In genomic region chr2:5039350-5040170, GRCm38 (mm10) we compare ENCODE assay signal across 18 mouse cellular contexts. TPM values are rescaled to one million over a fixed set of nuclear protein-coding genes. Genes with fewer than 3 reads are reported as not detected.
DNase-seq lines count a peak whose midpoint lies in the region; ATAC-seq and TF ChIP-seq lines count a peak whose summit lies in the region.
"Had no signal": no experiment of that assay in that cellular context is flagged by ENCODE, and none has a peak within 500 bp of the region (broad histone marks: within the 10 kb centered on the region; RNA-seq: fewer than 3 reads in every experiment).

No protein-coding gene starts in this region.

- H3K4me3 ChIP-seq in gastrocnemius, adult 2 months = peak overlapping the region; percentile 23; the same call in 1 of the 2 replicates
- no peak overlapping the region for H3K4me3 ChIP-seq in midbrain, embryonic 11.5 days (ENCODE audit: low read depth, low read length)
- H3K4me3 ChIP-seq in midbrain, embryonic 16.5 days (ENCODE audit: low read depth, low read length) = no peak overlapping the region
- H3K4me3 ChIP-seq in small intestine, adult 2 months (ENCODE audit: low read depth, low read length) = no peak overlapping the region
- H3K4me3 ChIP-seq: forebrain, embryonic 12.5 days; heart, embryonic 10.5 days; limb, embryonic 13.5 days; liver, embryonic 15.5 days; midbrain, embryonic 12.5 days; neural tube, embryonic 12.5 days had no signal

- H3K4me2 ChIP-seq in midbrain, embryonic 11.5 days = no peak overlapping the region
- no peak overlapping the region for H3K4me2 ChIP-seq in midbrain, embryonic 16.5 days (ENCODE audit: low read length)
- H3K4me2 ChIP-seq: forebrain, embryonic 12.5 days; limb, embryonic 13.5 days; liver, embryonic 15.5 days; midbrain, embryonic 12.5 days; neural tube, embryonic 12.5 days had no signal

- peak overlapping the region; percentile 93 for H3K27ac ChIP-seq in gastrocnemius, adult 2 months
- H3K27ac ChIP-seq in midbrain, embryonic 11.5 days (ENCODE audit: low read depth, low read length) = no peak overlapping the region
- no peak overlapping the region for H3K27ac ChIP-seq in midbrain, embryonic 16.5 days (ENCODE audit: low read length)
- peak overlapping the region; percentile 84 for H3K27ac ChIP-seq in small intestine, adult 2 months (ENCODE audit: insufficient read depth, low read depth, low read length)
- H3K27ac ChIP-seq: forebrain, embryonic 12.5 days; heart, embryonic 10.5 days; limb, embryonic 13.5 days; liver, embryonic 15.5 days; midbrain, embryonic 12.5 days; neural tube, embryonic 12.5 days had no signal

- peak; percentile 42 for DNase-seq in gastrocnemius, adult 2 months
- DNase-seq in gastrocnemius, postnatal 25 days = no peak
- peak; percentile 70 for DNase-seq in midbrain, embryonic 11.5 days (ENCODE audit: low spot score, missing footprints)
- no peak for DNase-seq in layer of hippocampus, postnatal 25 days (ENCODE audit: extremely low spot score in 1 of 2, low spot score in 1 of 2)
- DNase-seq in spleen, postnatal 4 days (ENCODE audit: low spot score in 2 of 2) = no peak
- DNase-seq: cerebellum, adult 18-20 months; heart, postnatal 10 days; kidney, postnatal 4 days; layer of hippocampus, adult 9-11 months had no signal

- TF ChIP-seq CTCF in gastrocnemius, adult 2 months (IDR thresholded peaks at IDR 0.05) = no peak
- TF ChIP-seq CTCF in small intestine, adult 2 months (IDR thresholded peaks at IDR 0.05; ENCODE audit: extremely low read depth, insufficient read length, insufficient replicate concordance, low read depth, low read length) = no peak

- 89% methylated on average over 13 of the region's 13 CpGs for WGBS in midbrain, embryonic 11.5 days
- 80% methylated on average over 13 of the region's 13 CpGs for WGBS in midbrain, embryonic 16.5 days
- 30% methylated on average over 13 of the region's 13 CpGs for WGBS in small intestine, adult 2 months

- no peaks in the 10 kb centered on the region for H3K36me3 ChIP-seq in midbrain, embryonic 11.5 days (ENCODE audit: control insufficient read depth, insufficient read depth, low read length)
- H3K36me3 ChIP-seq in midbrain, embryonic 16.5 days (ENCODE audit: control insufficient read depth, insufficient read depth, low read length) = 0 out of 2 replicates have a peak, but pooled peaks cover 2% of the 10 kb centered on the region
- H3K36me3 ChIP-seq in small intestine, adult 2 months (ENCODE audit: control insufficient read depth, insufficient read depth, low read length) = peaks cover 58% of the 10 kb centered on the region
- H3K36me3 ChIP-seq: forebrain, embryonic 12.5 days; heart, embryonic 10.5 days; limb, embryonic 13.5 days; midbrain, embryonic 12.5 days; neural tube, embryonic 12.5 days had no signal

- no peaks in the 10 kb centered on the region for H3K9me3 ChIP-seq in midbrain, embryonic 11.5 days (ENCODE audit: control insufficient read depth, low read length)
- H3K9me3 ChIP-seq in midbrain, embryonic 16.5 days (replicated peaks; ENCODE audit: control insufficient read depth, low read length, poor library complexity, severe bottlenecking) = no peaks in the 10 kb centered on the region
- H3K9me3 ChIP-seq: forebrain, embryonic 12.5 days; heart, embryonic 10.5 days; limb, embryonic 13.5 days; liver, embryonic 15.5 days; midbrain, embryonic 12.5 days; neural tube, embryonic 12.5 days had no signal

- H3K4me1 ChIP-seq in midbrain, embryonic 11.5 days (ENCODE audit: control insufficient read depth, insufficient read depth, low read length) = no peaks in the 10 kb centered on the region
- H3K4me1 ChIP-seq in midbrain, embryonic 16.5 days (ENCODE audit: control insufficient read depth, insufficient read depth, low read length) = no peaks in the 10 kb centered on the region
- H3K4me1 ChIP-seq in small intestine, adult 2 months (ENCODE audit: control insufficient read depth, insufficient read depth, insufficient read length, low read length) = peaks cover 26% of the 10 kb centered on the region; the same call in 1 of the 2 replicates

- TF ChIP-seq POLR2A in small intestine, adult 2 months (IDR thresholded peaks at IDR 0.05; ENCODE audit: low read depth, low read length) = no peak

- no peak for ATAC-seq in midbrain, embryonic 11.5 days (ENCODE audit: low FRiP score)
- ATAC-seq in midbrain, embryonic 16.5 days = no peak
- ATAC-seq: Patski had no signal

- intact Hi-C loops in gastrocnemius, adult 2 months (cut with DNase I) = no loop called here

- H3K9ac ChIP-seq in midbrain, embryonic 11.5 days (ENCODE audit: low read length) = no peak overlapping the region
- H3K9ac ChIP-seq in midbrain, embryonic 16.5 days (ENCODE audit: low read depth, low read length) = no peak overlapping the region
- H3K9ac ChIP-seq: forebrain, embryonic 12.5 days; limb, embryonic 13.5 days; liver, embryonic 15.5 days; midbrain, embryonic 12.5 days; neural tube, embryonic 12.5 days had no signal

- H3K27me3 ChIP-seq in midbrain, embryonic 11.5 days (ENCODE audit: control insufficient read depth, insufficient read depth, low read length) = no peaks in the 10 kb centered on the region
- no peaks in the 10 kb centered on the region for H3K27me3 ChIP-seq in midbrain, embryonic 16.5 days (ENCODE audit: control insufficient read depth, insufficient read depth, low read depth, low read length)
- no peaks in the 10 kb centered on the region for H3K27me3 ChIP-seq in small intestine, adult 2 months (ENCODE audit: control insufficient read depth, insufficient read depth, low read length)
- H3K27me3 ChIP-seq: limb, embryonic 13.5 days; liver, embryonic 15.5 days; midbrain, embryonic 12.5 days; neural tube, embryonic 12.5 days; Patski had no signal

RNA-seq across cellular contexts. Expression of gene Optn, which starts 24.3 kb away (rescaled TPM):
- 10 to 100 TPM; 80.2 to 99.2 TPM for total RNA-seq in gastrocnemius, adult 2 months (2021)
- 10 to 100 TPM; 58.9 to 62.0 TPM for total RNA-seq in gastrocnemius, postnatal 25 days (2021)
- 4.3 and 5.2 TPM in 2 replicates for polyA plus RNA-seq in midbrain, embryonic 11.5 days (2014; fragmentation: Nextera tagmentation; extraction: Ambion mirVana)
- 18.0 and 24.3 TPM in 2 replicates for polyA plus RNA-seq in midbrain, embryonic 16.5 days (2015; fragmentation: Nextera tagmentation; extraction: Ambion mirVana)
- 21.3 and 51.5 TPM in 2 replicates for polyA plus RNA-seq in small intestine, adult 2 months (2012; rRNA removed)
- 10 to 100 TPM; 14.2 to 14.6 TPM for total RNA-seq in layer of hippocampus, postnatal 25 days (2021)

RNA-seq across cellular contexts. Expression of gene Mcm10, which starts 27.0 kb away (rescaled TPM):
- under 1 TPM in 1 of 2 experiments, not detected in 1; 0.08 TPM for total RNA-seq in gastrocnemius, adult 2 months (2021)
- total RNA-seq in gastrocnemius, postnatal 25 days (2021) = under 1 TPM; 0.31 to 0.72 TPM
- polyA plus RNA-seq in midbrain, embryonic 11.5 days (2014; fragmentation: Nextera tagmentation; extraction: Ambion mirVana) = 49.8 and 53.1 TPM in 2 replicates
- polyA plus RNA-seq in midbrain, embryonic 16.5 days (2015; fragmentation: Nextera tagmentation; extraction: Ambion mirVana) = 3.0 and 3.4 TPM in 2 replicates
- 3.3 and 9.1 TPM in 2 replicates for polyA plus RNA-seq in small intestine, adult 2 months (2012; rRNA removed)
- 1 to 10 TPM; 1.0 to 1.1 TPM for total RNA-seq in layer of hippocampus, postnatal 25 days (2021)

Comparison
In these comparisons a context has a peak if more than half of its experiments do, and no peak if none do; other contexts are left out.
1. DNase-seq: peak in gastrocnemius, adult 2 months (single experiment) and midbrain, embryonic 11.5 days (single experiment); none in gastrocnemius, postnatal 25 days (single experiment), layer of hippocampus, postnatal 25 days (0 of 2) and spleen, postnatal 4 days (0 of 2).
2. H3K27ac ChIP-seq: peak in gastrocnemius, adult 2 months (single experiment) and small intestine, adult 2 months (single experiment); none in midbrain, embryonic 11.5 days (single experiment) and midbrain, embryonic 16.5 days (single experiment).